Mouse (Mus musculus) cerebellum, postnatal 25 days (tissue): ENCODE data around the gene C130050O18Rik.

Experiments used
- DNase-seq, 2 experiments: peaks; one replicate each; pipeline ENCODE4 v3.0.0; 2021; ENCODE audit warnings: mixed read lengths in 2 of 2

The C130050O18Rik gene

DNA sequence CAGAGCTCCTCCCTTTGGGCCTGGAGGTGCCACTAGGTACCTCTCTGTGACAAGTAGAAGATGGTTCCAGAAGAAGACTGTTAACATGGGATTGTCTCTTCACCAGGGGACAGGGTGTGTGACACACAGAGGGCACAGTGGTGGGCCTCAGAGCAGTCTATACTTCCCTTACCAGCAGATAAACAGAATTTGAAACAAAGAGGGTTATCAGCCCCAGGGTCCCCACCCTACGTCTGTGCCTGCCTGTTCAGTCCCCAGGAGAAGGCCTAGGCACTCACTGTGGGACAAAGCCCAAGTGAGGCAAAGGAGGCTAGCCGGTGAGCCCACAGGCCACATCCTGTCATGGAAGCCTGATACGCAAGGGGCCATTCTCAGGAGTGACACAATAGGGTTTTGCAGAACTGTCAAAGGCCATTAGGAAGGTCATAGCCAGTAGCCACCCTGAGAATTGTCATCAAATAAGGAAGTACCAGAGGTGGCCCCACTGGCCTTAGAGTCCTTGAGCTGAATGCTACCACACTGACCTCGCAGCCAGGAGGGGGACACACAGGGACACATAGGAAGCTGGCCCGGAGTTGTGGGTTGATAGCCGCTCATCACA lies at the start of gene C130050O18Rik:
C130050O18Rik (plus strand) TSS at position 480 of the 601 bp plus-strand sequence.
- DNase-seq = no peak

DNA sequence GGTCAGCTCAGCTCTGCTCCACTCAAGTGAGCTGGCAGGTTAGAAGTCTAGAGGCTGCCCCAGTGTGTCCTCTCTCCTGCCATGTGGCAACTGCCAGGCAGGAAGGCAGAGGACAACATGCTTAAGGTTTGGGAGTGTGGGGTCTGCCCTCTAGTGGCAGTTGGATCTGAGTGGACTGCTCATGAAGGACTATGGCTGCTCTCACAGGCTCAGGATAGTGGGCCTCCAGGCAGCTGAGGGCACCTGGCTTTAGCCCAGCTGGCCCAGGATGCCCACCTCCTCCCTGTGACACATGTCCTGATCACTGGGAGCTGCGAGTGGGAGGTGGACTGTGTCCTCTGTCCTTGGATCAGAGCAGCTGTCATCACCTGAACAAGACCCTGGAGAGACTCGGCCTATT lies 46.4 kb upstream of the C130050O18Rik start:
- DNase-seq = peak; percentile 63 to 75

DNA sequence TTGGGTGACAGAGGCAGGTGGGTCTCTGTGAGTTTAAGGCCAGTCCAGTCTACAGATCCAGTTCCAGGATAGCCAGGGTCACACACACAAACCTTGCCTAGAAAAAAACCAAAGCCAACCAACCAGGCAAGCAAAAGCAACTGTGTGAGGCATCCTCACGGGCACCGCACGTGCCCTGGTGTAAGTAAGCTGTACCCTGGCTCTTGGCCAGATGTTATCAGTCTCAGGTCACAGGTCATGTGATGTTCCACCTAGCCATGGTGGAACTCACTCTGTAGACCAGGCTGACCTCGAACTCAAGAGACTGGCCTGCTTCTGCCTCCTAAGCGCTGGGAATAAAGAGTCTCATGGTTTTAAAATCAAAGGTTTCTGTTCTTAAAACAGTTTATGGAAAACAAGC lies 45.8 kb upstream of the C130050O18Rik start:
- DNase-seq = no peak

DNA sequence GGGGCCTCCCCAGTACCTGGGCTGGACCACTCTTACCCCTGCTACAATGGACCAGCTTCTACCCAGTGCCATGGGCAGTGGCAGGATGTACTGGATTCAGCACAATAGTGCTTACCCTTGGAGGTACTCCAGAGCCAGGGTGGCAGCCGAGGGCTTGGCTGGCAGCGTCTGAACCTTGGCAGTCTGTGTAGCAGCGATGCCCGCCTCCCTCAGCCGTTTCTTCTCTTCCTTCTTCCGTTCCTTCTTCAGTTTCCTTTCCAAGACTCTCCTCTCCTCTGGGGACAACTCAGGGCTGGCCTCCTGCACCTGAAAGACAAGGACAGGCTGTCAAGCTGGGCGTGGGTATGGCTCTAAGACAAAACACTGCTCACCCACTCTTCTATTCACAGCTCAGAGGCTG lies 41.2 kb upstream of the C130050O18Rik start:
- peak in 1 of 2 experiments; percentile 65 for DNase-seq

DNA sequence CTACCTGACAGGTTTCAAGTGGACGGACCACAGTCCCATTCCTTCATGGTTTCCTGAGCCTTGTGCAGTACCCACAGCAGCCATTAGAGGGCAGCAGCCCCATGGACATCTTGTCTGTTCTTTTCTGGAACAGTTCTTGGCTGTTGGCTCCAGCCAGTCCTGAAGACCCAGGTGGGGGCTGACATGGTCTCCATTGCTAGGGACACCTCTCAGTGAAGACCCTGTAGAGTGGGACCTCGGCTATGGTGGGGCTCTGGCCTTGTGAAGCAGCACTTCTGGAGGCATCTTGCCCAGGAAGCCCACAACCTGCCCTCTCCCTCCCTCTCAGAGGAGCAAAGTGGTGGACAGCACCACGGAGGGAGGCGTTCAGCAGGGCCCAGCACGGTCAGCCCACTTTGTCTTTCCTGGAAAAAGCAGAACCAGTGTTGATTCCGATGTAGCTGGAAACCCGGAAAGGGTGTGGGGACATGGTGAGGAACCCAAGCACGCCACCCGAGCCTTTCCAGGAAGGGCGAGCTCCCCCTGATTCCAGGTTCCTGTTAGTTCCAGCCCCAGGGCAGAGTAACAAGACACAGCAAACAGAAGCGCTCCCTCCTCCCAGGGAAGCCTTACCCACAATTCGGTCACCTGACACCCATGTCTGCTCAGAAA lies 40.7 kb upstream of the C130050O18Rik start:
- DNase-seq = peak; percentile 97

DNA sequence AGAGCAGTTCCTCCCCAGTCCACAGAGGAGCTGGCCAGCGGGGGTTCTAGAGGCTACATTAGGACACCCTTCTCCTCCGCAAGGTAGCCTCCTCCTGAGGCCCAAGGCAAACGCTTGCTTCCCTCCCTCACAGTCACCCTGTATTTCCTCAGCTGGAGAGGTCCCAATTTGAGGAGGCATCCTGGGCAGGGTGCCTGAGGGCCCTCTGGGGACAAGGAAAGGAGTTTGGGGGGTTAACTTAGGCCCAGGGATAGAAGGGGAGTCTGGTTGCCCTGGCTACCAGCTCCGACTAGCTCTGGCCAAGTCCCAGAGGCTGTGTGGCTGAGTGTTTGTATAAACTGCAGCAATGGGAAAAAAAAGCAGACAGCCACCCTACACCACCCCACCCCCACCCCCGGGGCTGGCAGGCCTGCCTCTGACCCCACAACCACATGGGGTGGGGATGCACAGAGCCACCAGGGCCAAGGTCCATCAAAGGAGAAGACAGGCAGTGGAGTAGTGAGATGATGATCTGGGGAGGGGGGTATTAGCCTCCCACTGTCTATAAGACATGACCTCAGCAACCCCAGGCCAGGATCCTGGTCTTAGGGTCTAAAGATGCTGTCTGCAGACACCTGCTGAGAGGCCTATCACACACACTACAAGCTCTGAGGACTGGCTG lies 40.0 kb upstream of the C130050O18Rik start:
- DNase-seq = no peak

DNA sequence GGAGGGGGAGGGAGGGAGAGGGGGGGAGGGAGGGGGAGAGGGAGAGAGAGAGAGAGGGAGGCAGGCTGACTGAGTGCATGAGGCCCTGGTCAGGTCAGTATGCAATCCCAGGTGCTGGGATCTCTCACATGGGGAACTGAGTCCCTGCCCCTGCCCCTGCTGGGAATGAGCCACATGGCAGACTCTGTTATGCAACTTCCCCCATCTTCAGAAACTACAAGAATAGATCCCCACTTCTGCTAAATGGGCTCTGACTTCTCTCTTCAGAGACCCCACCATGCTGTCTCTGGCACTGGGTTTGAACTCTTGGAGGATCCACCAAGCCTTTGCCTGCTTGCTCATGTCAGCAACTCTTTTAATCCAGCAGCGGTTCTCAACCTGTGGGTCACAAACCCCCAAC lies 39.3 kb upstream of the C130050O18Rik start:
- DNase-seq = peak in 1 of 2 experiments; percentile 8

DNA sequence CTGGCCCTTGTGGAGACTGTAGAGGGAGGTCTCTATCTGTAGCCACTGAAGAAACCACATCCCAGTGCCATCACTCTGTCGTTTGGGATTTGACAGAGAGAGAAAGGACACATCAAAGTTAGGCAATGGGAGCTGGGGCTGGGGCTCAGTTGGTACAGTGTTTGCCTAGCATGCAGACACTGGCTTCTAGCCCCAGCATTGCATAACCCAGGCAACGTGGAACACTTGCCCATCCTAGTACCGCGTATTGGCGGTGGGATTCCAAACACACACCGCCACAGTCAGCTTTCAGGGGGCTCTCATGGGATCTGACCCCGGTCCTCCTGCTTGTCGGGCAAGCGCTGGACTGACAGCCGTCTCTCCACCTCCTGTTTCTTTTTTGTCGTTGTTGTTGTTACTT lies 38.6 kb upstream of the C130050O18Rik start:
- no peak for DNase-seq

DNA sequence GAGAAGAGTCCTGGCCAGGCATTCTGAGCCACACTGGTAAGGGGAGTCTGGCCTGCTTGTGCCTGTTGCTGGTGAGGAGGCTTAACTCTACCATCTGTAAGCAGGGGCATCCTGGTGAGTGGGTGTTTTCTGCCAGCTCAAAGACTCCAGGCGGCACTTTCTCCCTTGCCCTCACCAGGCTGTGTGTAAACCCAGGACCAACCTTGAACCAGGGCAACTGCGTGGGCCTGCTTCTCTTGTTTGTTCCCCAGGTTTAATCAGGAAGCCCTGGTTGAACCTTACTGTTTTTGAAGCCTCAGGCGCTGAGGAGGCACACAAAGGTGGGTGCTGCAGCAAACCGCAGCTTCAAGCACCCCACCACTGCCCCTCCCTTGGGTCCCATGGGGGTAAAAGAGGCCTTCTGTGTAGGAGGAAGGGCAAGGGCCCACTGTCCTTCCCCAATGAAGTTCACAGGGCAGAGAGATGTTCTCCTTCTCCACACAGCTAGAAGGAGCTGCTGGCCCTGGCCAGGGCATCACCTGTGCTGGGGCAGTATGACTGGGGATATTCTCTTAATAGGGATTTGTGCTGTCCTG lies 37.1 kb upstream of the C130050O18Rik start:
- DNase-seq = no peak

DNA sequence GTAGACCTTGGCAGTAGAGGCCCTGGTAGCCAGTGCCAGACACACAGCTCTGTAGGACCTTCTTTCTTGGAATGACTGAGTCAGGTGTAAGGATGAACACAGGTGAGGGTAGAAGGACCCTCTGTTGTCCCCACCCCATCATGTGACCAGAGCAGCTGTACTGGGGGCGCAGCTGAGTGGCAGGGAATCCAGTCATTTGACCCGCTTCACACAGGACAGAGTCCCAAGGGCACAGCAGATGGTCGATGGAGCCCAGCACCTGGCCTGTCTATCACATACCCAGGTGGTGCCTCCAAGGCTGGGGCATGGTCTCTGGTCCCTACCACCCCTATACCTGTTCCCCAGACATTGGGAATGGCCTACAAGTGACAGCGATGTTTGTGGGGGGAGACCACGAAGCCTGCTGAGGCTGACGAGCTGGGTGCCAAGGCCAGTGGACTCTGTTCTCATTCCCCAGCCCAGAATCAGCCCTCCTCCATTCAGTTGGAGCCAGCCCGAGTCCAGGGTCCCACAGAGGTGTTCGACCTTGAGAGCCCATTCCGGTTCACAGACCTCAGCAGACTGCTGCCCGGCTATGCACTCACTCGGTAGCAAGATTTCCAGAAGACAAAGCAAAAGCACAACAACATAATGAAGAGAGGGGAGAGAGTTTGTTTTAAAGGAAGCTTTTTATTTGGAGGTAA lies 36.3 kb upstream of the C130050O18Rik start:
- peak in 1 of 2 experiments; percentile 27 for DNase-seq

DNA sequence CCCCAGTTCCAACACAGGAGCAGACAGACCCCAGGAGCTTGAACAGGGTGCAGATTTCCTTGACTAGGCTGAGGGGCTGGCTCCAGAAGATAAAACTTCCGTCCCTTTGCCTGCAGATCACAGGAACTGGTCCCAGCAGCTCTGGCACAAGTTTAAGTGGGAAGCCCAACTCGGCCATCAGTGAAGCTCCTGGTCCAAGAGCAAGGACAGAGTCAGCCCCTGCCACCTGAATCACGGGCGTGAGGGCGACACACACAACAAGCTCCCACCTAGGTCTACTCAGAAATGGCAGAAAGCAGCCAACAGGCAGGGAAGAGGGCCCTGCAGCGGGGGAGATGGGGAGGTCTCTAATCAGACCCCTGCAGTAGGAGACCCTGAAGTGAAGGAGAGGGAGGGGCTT lies 34.7 kb upstream of the C130050O18Rik start:
- no peak for DNase-seq

DNA sequence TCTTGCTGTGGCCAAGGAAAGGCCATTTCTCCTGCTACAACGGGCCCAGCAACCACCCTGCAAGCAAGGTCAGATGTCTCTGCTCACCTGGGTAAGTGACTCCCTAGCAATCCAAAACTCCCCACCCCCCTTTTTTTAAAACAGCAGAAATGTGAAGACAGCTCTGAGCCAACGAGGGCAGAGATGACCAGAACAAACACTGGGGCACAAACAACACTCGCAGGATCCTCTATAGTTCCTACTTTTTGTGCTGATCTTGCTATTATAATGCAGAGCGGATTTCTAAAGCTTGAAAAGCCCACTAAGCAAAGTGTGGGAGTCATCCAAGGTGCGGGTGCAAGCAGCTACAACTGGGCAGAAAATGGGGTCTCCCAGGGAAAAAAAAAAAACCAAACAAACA lies 34.0 kb upstream of the C130050O18Rik start:
- DNase-seq = no peak

DNA sequence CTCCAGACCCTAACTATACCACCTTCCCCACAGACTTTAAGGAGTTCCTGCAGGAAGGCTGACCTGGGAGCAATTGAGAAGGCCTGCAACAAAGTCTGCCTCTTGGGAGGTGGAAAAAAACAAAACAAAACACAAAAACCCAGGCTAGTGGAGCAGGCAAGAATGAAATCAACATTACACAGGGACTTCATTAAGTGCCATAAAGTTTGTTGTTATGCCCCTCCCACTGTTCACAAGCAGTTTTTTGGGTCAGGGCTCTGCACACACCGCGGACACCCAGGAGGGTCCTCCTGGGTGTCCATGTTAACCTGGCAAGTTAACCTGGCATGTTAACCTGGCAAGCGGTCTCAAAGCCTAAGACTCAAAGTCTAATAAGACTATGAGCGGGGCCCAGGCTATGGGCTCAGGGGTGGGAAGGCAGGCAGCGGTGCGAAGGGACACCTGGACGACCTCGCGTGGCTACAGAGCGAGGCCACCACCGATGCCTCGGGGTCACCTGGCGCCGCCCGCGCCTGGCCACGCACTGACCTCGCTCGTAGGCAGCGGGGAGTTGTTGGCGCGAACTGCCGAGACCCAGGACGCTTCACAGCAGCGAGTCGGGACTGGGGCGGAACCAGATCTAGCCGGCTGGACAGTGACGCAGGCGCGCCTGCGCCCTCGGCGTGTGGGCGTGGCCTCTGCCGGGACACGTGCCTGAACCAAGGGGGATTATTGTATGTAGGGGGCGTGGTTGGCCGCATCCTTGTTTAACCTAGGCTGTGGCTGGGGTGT lies 33.3 kb upstream of the C130050O18Rik start:
- peak; percentile 83 to 91 for DNase-seq

DNA sequence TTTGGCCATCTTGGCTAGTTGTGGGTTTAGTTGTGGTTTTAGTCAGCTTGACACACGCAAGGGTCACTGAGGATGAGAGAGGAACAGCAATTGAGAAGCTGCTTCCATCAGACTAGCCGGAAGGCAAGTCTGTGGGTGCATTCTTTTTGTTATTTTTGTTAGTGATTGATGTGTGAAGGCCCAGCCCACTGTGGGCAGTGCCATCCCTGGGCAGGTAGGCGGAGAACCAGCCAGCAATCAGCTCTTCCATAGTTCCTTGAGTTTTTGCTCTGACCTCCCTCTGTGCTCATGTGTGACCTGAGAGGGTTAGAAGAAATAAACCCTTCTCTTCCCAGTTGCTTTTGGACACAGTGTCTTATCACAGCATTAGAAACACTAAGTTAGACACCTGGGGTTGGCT lies 32.0 kb upstream of the C130050O18Rik start:
- DNase-seq = no peak

DNA sequence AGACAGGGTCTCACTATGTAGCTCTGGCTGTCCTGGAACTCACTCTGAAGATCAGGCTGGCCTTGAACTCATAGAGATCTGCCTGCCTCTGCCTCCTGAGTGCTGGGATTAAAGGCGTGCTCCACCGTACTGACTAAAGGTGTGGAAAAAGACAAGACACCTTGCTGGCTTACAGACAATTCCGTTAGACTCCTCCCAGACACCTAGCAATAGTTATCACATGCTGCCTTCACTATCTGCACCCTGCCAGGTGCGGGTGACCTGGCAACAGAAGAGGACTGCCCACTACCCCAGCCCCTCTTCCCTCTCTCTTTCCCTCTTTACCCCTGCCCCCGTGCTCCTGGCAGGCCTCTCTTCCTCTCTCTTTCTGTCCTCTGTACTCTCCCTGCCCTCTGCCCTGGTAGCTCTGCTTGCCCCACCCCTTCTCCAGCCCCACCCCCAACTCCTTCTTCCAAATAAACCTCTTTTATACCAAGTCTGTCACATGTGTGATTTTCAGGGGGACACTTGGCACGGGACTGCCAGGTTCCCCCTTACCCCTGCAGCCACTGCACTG lies 31.1 kb upstream of the C130050O18Rik start:
- DNase-seq = no peak

DNA sequence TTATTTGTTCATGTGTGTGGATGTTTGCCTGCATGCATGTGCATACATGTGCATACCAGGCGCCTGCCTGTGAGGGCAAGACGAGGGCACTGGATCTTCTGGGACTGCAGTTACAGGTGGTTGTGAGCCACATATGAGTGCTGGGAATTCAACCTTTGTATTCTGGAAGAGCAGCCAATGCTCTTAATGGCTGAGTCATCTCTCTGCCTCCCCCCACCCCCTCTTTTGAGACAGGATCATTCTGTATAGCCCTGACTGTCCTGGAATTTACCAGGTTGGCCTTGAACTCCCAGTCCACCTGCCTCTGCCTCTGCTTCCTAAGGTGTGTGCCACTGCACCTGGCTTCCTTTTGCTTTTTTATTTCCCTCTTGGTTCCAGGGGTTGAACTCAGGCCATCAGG lies 30.2 kb upstream of the C130050O18Rik start:
- no peak for DNase-seq

DNA sequence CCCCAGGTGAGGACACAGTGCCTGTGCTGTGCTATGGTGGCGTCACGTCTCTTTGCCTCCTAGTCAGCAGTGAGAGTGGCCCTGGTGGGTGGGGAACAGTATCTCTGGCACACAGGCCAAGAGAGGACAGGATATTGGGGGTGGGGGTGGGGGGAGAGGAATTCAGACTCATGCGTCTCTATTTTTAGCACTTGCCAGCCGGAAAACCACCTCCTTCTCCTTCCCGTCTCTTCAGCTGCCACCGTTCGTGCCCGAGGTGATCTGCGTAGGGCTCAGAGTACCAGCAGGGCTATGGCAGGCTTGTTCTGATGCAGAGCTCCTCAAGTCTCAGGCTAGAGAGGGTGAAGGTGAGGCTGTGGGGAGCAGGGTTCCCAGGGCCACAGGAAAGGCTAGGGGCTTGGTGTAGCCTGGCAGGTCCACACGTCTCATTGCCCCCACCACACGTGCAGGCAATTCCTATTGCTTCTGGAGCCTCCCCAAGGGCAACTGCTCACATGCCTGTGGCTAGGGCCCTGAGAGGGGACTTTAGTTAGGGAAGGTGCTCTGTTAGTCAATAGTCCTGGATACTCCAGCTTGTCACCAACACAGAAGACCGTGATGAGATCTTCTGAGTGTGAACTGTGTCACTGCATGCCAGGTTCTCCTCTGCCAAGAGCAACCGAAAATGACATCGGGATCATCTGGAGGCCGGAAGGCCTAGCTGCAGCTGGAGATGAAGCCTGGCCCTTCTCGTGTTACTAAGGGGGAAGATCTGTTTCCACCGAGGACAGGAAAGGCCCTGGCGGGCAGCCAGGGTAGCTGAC lies 27.4 kb upstream of the C130050O18Rik start, which contains the start of gene Gpr146:
Gpr146 (plus strand) TSS at position 230 of the 803 bp plus-strand sequence.
- DNase-seq = no peak

DNA sequence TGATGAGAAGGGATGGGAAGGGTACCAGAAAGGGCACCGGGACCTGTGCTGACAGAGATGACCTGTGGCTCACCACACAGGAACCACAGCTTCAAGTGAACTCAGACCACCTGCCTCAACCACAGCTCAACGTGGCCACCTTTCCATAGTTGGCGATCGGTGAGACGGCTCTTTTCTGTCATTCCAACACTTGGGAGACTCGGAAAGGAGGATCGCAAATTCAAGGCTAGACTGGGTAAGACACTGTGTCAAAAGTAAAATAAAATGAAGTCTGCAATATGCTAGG lies 26.9 kb upstream of the C130050O18Rik start:
- DNase-seq = no peak

DNA sequence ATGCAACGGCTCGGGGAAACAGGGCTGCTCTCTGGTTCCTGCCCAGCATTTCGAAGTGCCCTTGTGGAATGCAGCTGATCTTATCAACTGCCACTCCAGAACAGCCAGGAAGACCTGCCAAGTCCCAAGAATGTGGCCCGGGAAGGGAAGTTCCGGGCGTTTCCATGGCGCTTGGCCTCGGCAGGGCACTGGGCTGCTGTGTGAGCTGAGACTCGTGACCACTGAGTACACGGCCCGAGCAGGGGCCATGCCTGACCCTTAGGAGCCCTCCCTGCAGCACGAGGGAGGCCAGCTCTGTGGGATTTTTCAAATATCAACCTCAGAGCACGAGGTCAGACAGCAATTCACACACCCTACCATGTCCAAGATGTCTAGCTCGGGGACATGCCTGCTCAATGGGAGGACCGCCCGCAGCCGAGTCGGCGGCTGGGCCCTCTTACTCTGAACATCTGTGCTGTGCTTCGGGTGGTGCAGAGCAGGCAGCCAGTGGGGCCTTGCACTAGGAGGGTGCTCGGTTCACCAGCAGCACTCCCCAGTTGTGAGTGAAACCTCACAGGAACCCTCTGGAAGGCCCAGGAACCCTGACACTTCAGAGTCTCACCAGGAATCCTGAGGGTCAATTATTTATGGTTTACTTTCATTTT lies 26.0 kb upstream of the C130050O18Rik start:
- DNase-seq = peak in 1 of 2 experiments; percentile 46

DNA sequence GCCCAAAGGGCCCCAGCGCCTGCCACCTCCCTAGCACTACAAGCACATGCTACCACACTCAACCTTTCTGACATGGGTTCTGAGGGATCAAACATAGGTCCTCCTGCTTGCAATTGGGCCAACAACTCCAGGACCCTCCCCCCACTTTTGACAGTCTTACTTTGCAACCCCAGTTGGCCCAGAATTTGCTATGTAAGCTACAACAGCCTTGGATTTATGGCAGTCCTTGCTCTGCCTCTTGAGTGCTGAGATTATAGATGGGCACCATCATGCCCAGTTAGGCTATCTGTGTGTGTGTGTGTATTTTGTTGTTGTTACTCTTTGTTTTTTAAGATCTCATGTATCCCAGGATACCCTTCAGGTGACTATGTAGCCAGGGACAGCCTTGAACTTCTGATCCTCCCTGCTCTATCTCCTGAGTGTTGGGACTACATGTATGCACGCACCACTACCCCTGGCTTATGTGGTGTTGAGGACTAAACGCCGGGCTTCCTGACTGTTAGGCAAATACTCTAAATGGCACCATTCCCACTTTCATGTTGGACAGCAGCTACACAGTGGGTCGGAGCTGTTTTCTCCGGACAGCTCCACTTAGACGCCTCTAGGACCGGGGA lies 25.2 kb upstream of the C130050O18Rik start:
- DNase-seq = no peak
